Mouse (Mus musculus) kidney, postnatal 25 days (tissue): ENCODE data around the gene Slc25a18.
"Not testable (repeated sequence)": the region's sequence is repeated elsewhere in the genome, so short reads cannot be mapped to it uniquely, and the experiment has no call there.

Experiments used
- DNase-seq, 2 experiments: peaks; one replicate each; pipeline ENCODE4 v3.0.0; 2021; ENCODE audit warnings: mixed read lengths in 2 of 2

Gene Slc25a18

DNA sequence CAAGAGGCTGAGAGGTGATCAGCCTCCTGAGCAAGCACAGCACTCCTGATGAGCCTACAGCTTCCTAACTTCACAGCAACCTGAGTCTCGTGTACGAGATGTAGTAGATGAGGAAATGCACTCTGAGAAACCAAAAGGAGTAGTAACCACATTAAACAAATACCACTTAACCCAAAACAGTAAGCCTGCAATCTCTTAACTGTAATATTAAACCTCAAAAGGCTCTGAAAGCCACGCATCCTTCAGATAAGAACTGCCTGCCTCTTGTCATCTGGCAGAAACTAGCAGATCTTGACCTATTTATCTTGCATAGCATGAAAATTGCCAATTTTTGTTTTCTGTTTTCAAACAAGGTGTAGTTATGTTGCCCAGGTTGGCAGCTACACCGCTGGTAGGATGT, 25.5 kb downstream of the Slc25a18 start:
- no peak for DNase-seq

DNA sequence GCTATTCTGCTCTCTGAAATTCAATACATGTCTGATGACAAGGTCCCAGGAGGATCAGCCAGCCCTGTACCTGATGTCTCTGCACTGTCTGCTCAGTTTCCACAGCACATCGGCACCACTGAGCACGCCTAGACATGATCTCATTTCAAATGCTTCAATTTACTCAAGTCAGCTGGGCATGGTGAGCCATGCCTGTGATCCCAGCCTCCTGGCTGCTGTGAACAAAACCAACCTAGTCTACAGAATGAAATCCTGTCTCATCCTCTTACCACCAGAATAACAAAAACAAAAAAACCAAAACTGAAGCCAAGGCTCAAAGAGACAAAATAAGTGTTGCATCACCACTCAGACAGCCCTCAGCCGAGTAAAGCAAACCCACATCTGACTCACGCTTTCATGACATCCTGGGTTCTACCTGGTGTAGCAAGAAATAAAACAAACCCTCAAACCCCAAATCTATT, 26.2 kb downstream of the Slc25a18 start:
- DNase-seq, result no peak

DNA sequence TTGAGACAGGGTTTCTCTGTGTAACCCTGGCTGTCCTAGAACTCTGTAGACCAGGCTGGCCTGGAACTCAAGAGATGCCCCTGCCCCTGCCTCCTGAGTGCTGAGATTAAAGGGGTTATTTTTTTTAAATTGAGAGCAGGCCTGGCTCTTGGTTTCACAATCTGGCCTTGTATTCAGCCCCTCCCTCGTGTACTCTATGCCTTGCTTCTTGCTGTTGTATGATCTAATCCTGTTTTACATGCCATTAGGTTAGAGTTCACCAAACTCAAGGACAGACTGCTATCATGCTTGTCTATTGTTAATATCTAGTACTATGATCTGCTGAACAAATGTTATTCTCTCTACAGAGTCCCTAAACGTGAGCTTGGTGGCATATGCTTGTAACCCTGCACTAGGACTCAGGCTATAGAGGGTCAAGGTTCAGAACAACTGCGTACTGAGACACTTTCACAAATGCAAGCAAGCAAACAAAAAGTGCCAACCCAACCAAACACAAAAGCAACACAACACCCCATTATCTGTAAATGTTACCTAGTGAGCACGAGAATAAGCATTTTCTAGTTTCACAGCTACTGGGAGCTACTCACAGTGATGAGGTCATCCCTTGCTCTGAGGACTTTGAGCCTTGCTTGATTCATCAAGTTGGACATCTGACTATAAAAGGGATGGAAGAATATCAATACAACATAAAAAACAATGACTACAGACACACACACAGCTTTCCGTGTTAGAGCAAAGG, 33.8 kb downstream of the Slc25a18 start:
- DNase-seq, result no peak

DNA sequence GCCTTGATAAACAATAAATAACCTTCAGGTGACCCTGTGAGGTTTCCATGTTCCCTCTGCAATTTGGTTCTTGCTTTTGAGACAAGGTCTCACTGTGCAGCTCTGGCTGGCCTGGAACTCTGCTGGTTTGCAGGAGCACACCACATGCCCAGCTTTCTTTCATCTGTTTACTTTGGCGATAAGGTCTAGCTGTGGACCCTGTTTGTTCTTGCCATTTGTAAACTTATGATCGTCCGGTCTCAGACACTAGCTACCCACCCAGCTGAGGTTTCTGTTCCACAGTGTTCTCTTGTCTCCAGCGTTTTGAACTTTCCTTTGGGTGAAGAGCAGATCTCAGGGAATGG, 34.3 kb downstream of the Slc25a18 start:
- DNase-seq, result no peak

DNA sequence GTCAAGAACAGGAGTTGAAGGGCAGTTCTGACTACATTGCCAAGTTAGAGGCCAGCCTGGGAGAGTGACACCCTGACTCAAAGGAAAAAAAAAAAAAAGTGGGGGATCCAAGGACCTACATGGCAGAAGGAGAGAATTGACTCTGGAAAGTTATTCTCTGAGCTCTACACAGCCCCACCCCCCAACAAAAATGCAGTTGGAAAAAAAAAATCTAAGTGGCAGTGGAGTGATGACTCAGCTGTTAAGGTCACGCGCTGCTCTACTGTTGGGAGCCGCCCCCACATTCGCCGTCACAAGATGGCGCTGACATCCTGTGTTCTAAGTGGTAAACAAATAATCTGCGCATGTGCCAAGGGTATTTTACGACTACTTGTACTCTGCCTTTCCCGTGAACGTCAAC, 38.6 kb downstream of the Slc25a18 start:
- not testable (repeated sequence) for DNase-seq

DNA sequence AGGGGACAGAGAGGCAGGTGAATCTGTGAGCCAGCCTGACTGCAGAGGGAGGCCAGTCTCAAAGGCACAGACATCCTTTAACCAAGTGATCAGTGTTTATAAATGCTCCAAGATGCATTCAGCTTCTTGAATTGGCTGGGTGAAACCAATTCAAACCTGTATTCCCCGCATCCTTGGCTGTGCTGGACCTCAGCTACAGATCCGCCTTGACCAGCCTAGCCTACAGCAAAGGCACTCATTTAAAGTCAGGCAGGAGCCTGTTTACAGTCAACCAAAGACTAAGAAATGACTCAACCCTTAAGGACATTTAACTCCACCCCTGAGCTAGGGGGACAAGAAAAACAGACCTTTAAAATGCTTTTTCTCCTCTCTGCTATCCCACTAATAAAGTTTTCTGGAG, 45.9 kb downstream of the Slc25a18 start:
- peak; percentile 36 to 64 for DNase-seq

DNA sequence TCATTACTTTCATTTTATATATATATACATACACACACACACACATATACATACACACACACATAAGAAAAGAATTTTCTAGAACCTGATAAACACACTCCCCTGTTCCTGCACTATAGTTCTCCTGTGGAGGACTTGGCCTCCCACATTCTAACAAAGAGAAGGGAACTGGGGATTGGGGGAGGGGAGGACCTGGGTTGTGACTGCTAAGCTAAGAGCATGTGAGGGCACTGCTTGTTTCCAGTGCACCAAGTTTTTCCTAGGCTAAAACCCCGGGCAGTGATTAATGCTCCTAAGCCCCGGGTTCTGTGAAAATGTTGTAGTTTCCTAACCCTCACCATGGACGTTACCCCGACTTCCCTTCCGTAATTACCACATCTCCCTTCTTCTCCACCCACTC, 46.8 kb downstream of the Slc25a18 start:
- peak; percentile 59 to 73 for DNase-seq

DNA sequence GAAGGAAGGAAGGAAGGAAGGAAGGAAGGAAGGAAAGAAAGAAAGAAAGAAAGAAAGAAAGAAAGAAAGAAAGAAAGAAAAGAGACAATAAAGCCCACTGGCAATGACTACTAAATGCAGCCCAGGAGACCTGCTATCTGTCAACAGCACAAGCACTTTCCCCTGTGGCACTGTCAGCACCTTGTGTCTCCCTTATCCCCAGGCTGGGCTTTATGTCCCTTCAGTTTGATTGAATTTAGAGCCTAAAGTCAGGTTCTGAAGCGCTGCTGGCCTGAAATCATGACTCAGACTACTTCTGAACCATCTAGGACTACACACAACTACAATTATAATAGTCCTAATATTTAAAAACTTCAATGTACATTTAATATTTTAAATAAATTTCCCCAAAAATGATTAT, 47.6 kb downstream of the Slc25a18 start:
- DNase-seq, result no peak

DNA sequence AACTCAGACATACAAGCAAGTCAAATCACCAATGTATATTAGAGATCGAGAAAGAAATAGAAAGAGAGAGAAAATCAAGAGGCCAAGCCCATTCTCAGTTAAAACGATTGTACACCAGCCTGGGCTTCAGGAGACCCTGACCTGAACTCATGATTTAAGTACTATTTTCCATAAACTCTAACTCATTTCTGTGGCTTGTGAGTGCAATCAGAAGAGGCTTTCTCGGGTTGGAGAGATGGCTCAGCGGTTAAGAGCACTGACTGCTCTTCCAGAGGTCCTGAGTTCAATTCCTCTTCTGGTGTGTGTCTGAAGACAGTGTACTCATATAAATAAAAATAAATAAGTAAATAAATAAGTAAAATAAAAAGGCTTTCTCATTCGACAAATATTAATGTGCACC, 48.3 kb downstream of the Slc25a18 start:
- DNase-seq, result no peak

DNA sequence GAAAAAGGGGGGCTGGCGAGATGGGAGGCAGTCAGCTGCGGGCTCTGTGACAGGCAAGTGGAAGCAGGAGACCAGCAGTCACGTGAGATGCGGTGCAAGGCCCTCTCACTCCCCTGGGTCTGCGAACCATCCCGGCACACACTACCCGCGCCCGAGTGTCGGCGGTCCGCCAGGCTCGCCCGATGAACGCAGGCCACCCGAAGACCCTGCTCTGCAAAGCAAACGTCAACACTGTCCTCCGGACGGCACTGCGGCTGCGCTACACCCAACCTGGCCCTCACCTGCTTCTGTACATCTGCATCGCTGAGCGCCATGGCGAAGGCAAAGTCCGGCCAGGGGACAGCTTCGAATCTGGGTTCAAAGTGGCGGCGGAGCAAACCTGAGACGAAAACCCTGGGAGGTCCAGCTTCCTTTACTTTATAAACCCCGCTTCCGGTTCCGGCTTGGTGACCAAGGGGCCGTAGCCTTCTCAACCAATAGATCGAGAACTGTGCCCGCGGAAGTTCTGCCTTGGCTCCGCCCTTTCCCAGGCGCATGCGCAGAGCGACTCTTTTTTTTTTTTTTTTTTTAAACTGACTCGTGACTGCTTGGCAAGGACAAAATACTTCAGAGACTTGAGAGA, 49.0 kb downstream of the Slc25a18 start, which contains the start of gene Atp6v1e1:
Gene Atp6v1e1, minus strand, starts transcription at position 487 of the 622 bp plus-strand sequence.
- peak; percentile 94 to 97 for DNase-seq

DNA sequence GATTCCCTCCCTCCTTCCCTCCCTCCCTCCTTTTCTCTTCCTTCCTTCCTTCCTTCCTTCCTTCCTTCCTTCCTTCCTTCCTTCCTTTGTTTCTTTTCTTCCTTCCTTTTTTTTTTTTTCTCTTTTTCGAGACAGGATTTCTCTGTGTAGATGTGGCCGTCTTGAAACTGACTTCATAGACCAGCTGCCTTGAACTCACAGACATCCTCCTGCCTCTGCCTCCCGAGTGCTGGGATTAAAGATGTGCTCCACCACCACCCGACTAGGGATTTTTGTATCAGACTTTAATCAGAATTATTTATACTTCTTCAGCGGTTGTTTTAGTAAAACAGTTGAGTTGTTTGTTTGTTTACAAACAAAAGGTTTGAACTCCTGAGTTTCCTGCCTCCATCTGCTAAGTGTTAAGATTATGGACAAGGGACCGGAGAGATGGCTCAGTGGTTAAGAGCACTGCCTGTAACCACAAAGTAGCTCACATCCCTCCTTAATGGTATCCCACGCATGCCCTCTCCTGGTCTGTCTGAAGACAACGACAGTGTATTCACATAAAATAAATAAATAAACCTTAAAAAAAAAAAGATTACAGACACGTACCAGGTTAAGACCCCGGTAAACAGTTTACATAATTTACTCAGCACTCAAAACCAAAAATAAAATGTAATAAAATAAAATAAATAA, 49.7 kb downstream of the Slc25a18 start:
- DNase-seq, result peak; percentile 21 to 53

DNA sequence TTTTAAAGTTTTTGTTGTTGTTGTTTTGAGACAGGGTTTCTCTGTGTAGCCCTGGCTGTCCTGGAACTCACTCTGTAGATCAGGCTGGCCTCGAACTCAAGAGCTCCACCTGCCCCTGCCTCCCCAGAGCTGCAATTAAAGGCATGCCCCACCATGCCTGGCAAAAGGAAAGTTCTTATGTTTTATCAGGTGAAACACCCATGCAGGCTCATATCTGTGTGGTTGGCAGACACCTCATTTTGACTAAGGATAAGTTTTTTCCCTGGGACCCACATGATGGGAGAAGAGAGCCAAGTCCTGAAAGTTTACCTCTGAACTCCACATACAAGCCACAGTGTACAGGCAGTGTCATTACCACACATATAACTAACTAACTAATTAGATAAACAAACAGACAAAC, 56.7 kb downstream of the Slc25a18 start:
- DNase-seq, result no peak

DNA sequence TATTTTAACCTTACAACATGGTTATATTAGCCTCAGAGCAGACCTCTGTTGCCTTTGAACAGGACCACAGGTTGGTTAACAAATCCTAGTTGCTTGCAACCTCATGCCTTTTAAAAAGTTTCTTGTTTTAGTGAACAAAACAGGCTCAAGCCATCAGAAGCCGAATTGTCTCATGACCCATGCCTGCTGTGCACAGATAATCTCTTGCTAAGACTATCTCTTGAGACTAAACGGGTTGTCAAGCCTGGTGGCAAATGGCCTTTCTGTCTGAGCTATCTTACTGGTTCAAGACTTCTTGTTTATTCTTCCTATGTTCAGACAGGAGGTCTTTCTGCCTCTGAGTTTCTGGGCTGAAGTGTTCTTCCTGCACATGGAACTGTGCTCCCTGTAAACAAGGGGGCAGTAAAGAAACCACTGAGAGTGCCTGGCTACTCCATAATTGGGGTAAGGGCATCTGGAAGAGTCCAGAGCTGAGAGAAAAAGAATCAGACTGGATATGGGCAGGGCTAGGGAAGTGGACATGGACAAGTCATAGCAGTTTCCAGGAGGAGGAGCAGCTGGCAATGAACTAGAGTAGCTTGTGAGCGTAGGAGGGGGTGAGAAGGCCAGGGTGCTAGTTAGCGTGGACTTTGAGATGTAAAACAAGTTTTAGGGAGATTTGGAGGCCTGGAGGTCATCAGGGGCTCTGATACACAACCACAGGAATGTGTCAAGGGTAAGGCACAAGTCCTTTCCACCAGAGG, 57.7 kb downstream of the Slc25a18 start:
- DNase-seq, result no peak

DNA sequence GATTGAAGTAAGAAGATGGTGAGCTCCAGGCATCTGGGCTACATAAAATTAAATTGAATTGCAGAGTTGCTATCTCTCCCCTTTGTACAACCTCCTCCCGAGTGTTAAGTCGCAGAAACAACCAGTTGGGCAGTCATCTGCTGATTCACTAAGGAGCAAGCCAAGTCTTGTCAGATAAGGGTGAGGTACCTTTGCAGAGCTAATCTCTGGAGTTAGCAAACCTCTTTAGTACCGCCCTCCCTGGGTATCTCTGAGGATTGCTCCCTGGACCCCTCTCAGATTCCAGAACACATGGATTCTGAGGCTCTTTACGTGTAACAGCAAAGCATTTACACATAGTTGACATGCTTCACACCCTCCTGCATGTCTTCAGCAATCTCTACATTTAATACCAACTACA, 58.7 kb downstream of the Slc25a18 start:
- DNase-seq, result no peak

DNA sequence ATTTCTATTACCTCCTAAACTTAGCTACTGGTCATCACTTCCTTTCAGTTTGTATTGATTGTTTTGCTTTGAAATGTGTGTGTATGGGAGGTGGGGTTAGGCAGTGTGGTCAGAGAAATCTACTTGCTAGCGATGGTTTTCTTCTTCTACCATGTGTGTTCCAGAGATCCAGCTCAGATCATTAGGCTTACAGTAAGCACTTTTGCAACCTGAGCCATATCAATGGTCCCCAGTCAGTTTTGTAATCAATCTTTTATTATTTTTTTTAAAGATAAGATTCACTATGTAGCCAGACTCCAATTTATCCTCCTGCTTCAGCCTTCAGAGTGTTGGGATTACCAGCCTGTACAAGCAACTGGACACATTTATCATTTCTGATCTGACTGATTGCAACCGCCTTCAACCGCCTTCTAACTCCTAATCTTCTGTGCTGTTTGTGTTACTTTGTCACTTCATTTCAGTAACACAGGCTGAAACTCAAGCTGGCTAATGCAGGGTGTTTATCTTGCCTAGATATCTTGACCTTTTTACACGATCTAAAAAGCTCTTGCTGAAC, 61.5 kb downstream of the Slc25a18 start:
- no peak for DNase-seq

DNA sequence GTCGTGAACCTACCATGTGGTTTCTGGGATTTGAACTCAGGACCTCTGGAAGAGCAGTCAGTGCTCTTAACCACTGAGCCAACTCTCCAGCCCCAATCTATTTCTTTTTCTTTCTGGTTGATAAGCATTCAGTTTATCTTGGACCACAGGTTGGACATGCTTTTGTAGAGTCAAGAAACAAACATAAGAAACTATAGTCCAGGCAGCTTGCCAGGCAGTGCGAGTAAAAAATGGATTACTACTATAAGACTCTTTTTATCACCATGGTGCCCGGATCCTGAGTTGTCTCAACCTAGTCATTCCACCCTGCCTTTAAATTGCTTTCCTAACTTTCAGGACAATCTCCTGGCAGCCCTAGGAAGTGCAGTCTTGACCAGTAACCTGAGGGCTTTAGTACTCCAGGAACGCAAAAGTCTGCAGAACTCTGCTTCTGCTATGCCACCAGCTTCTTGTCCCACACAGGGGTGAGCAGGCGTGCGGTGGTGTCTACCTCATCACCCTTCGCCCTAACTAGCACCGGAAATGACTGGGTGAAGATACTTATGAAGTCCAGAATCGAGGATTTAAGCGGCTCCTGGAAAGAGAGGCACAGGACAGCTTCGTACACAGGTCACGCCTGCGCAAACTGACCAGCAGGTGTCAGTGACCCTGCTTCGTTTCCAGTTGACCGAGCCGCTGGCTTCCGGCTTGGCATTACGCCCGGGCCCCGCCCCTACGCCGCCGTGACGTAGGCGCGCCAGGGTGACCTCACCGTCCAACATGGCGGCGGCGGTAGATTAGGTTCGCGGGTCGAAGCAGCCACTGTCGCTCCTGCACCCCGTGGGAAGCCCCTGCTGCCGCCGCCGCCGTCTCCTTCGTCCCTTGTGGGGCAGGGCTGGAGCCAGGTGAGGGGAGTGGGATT, 62.3 kb downstream of the Slc25a18 start, which contains the start of gene Bcl2l13:
Gene Bcl2l13, plus strand, starts transcription at position 739 of the 901 bp plus-strand sequence.
- peak; percentile 96 for DNase-seq

DNA sequence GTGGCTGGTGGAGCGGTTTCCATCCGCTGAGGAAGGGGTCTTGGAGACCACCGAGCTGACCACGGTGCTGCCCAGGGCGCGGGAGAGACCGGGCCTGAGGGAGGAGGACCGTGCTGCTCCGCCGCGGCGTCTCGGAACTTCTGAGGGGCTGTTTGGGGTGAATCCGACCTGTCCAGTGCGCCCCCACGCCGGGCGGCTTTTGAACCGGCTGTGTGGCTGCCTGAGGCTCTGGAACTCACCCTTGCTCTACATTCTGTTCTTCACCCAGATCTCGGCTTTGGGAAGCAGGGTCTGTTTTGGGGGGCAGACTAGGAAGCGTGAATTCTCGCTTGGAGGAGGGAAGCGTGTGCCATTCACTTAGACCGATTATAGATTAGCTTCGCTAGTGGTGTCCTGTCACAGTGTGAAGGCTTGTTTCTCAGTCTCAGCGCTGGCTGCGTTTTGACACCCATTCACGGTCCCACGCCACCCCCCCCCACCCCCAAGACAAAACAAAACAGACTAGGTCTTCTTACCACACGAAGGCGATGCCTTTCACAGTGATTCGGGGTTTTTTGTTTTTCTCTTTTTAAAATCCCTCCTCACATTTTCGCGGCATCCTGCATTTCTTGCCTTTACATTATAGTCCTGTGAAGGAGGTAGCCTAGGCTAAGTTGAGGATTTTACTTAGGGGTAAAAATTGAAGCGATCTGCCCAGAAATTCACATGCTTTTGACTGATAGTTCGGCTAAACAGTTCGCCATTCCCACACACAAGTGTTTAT, 63.2 kb downstream of the Slc25a18 start:
- DNase-seq, result peak in 1 of 2 experiments; percentile 31

DNA sequence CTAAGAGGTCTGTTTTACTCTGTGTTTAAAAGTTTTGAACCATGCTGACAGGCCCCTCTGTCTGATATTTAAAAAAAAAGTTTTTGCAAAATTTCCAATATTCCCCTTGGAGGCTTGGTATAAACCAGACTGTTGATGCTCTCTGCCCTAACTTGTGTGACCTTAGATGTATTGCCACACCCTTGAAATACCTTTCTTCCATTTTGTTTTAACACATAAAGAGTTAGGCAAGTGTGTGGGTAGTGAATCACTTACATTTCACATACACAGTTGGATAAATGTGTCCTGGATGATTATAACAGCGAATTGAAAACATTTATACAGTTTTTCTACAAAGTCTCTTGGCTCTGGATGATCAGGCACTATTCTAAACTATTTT, 63.8 kb downstream of the Slc25a18 start:
- DNase-seq, result no peak

DNA sequence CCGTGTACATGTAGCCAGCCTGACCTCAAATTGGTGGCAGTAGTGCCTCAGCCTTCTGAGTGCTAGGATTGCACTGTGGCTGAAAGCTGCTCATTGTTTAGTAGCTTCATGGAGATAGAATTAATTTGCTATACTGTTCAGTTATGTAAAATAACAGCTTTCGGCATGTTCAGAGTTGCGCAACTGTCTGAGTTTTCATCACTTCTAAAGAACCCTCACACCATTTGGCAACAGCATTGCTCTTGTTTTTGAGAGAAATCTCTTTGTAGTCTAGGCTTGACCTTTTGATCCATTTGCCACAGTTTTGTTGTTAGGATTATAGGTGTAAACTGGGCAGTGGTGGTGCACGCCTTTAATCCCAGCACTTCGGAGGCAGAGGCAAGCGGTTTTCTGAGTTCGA, 66.9 kb downstream of the Slc25a18 start:
- no peak for DNase-seq

DNA sequence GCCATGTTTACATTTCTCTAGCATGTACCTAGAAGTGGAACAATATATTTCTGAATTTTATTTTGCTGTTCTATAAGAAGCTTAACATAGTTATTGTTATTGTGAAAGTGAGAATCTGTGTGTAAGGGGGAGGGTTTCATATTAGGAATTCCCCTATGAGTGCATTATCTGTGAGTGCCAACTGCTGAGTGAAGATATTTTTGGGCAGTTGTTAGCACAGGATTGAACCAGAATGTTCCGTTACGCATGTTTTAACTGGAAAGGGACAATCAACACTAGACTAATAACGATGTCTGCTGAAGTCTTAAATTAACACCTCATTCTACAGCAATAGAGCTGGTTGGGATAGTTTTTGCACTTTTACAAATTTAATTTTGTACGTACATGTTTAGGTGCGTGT, 68.4 kb downstream of the Slc25a18 start:
- no peak for DNase-seq
